Mouse (Mus musculus) retina, embryonic 14.5 days (tissue): Measurements from ENCODE around the gene Gm49373.
A peak's percentile ranks its signal among the peaks of the same experiment; 100 is the strongest.

Experiments
- DNase-seq: peaks from one replicate; pipeline ENCODE4 v3.0.0-alpha.2; 2015; ENCODE audit warnings: low spot score

Gm49373 gene

GRCm38 (mm10) chr9:21073044-21073840, at the start of gene Gm49373, which contains the start of gene Fdx1l:
Gene Gm49373, minus strand, starts transcription at chr9:21073096.
Gene Fdx1l, minus strand, starts transcription at chr9:21073614.
- peak; percentile 91 for DNase-seq

GRCm38 (mm10) chr9:21121483-21121882, 48.6 kb upstream of the Gm49373 start:
- DNase-seq, result no peak

GRCm38 (mm10) chr9:21117073-21117472, 44.2 kb upstream of the Gm49373 start:
- no peak for DNase-seq

GRCm38 (mm10) chr9:21115105-21115504, 42.2 kb upstream of the Gm49373 start:
- no peak for DNase-seq

GRCm38 (mm10) chr9:21114190-21114589, 41.3 kb upstream of the Gm49373 start:
- no peak for DNase-seq

- no peak for DNase-seq
Observed at GRCm38 (mm10) chr9:21113751-21114150, 40.9 kb upstream of the Gm49373 start.

- DNase-seq, result no peak
Observed at GRCm38 (mm10) chr9:21107607-21108237, 34.8 kb upstream of the Gm49373 start.

GRCm38 (mm10) chr9:21105760-21106564, 33.1 kb upstream of the Gm49373 start:
- no peak for DNase-seq

- no peak for DNase-seq
Observed at GRCm38 (mm10) chr9:21104814-21105213, 31.9 kb upstream of the Gm49373 start.

- DNase-seq, result no peak
Observed at GRCm38 (mm10) chr9:21102076-21102475, 29.2 kb upstream of the Gm49373 start.

- DNase-seq, result no peak
Observed at GRCm38 (mm10) chr9:21100447-21101161, 27.7 kb upstream of the Gm49373 start.

GRCm38 (mm10) chr9:21097793-21098192, 24.9 kb upstream of the Gm49373 start:
- no peak for DNase-seq

GRCm38 (mm10) chr9:21095958-21096357, 23.1 kb upstream of the Gm49373 start:
- no peak for DNase-seq

GRCm38 (mm10) chr9:21093423-21093822, 20.5 kb upstream of the Gm49373 start:
- no peak for DNase-seq

GRCm38 (mm10) chr9:21091707-21092320, 18.9 kb upstream of the Gm49373 start, which contains the start of the genes Gm38431 and Raver1:
Gene Gm38431, minus strand, starts transcription at chr9:21091997.
Gene Raver1, minus strand, starts transcription at chr9:21092008.
- peak; percentile 99 for DNase-seq

- peak; percentile 2 for DNase-seq
Observed at GRCm38 (mm10) chr9:21090972-21091706, 18.2 kb upstream of the Gm49373 start.

GRCm38 (mm10) chr9:21090537-21090936, 17.6 kb upstream of the Gm49373 start:
- DNase-seq, result no peak

- no peak for DNase-seq
Observed at GRCm38 (mm10) chr9:21083324-21083723, 10.4 kb upstream of the Gm49373 start.

- no peak for DNase-seq
Observed at GRCm38 (mm10) chr9:21081127-21081526, 8.2 kb upstream of the Gm49373 start.

GRCm38 (mm10) chr9:21075625-21076024, 2.7 kb upstream of the Gm49373 start:
- DNase-seq, result no peak

- no peak for DNase-seq
Observed at GRCm38 (mm10) chr9:21074173-21074572, 1.3 kb upstream of the Gm49373 start.
